Mouse (Mus musculus): Measurements from ENCODE around the gene Gm26620.

The Gm26620 gene

DNA sequence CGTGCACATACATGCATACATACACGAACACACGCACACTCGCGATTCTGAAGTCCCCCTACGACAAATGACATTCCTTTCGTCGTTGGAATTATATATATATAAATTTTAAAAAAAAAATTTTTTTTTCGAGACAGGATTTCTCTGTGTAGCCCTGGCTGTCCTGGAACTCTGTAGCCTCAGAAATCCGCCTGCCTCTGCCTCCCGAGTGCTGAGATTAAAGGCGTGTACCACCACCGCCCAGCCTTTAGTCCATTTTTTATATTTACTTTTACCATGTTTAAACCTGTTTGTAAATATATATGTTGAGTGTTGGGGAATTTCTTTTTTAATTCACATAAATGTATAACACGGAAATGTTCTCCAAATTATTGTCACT is 16.0 kb upstream of the Gm26620 start:
- no peak for DNase-seq (ENCODE audit: low spot score in 2 of 2)

DNA sequence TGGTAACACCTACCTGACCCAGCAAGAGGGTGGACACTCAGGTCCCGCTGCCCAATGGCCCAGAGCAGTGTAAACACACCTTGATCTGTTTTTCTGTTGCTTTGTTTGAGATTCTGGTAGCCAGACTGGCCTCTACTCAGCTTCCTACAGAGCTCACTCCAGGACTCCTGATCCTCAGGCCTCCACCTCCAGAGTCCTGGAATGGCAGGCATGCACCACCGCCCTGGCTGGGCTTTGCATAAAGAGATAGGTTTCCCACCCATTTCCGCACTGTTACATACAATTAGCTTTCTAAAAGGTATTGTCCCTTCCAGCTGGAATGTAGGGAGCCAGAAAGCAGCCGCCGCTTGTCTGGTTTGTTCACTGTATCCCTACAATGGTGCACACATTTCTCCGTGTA is 13.5 kb upstream of the Gm26620 start:
- DNase-seq (ENCODE audit: low spot score in 2 of 2) = no peak

DNA sequence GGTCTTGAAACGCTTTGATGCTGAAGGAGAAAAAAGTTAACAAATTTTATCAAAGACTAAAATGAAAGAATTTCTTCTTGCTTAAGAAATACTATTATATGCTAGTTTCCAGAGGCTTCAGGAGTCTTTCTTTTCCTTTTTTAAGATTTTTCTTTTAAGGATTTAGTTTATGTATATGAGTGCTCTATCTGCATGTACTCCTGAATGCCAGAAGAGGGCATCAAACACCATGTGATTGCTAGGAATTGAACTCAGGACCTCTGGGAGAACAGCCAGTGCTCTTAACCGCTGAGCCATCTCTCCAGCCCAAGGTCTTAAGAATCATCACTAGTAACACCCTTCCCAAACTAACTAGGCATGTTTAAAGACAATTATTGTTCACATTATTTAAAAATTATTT is 12.9 kb upstream of the Gm26620 start:
- no peak for DNase-seq (ENCODE audit: low spot score in 2 of 2)

DNA sequence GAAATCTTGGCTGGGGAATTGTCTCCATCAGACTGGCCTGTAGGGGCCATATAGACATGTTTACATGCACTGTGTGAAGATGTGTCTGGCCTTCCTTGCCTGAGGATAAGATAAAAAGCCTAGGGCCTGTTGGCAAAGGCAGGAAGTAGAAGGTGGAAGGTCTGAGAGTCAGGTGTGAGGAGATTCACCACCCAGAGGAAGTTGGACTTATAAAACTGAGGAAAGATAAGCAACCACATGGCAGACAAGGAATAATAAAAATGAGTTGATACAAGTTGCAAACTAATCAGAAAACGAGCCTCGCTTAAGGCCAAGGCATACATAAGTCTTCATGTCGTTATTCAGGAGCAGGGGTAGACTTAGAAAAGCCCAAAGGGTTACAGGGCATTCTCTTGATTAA is 9.2 kb upstream of the Gm26620 start:
- DNase-seq (ENCODE audit: low spot score in 2 of 2) = no peak

GRCm38 (mm10) chr1:170876906-170877305 is 8.0 kb upstream of the Gm26620 start:
- DNase-seq (ENCODE audit: low spot score in 2 of 2) = no peak

DNA sequence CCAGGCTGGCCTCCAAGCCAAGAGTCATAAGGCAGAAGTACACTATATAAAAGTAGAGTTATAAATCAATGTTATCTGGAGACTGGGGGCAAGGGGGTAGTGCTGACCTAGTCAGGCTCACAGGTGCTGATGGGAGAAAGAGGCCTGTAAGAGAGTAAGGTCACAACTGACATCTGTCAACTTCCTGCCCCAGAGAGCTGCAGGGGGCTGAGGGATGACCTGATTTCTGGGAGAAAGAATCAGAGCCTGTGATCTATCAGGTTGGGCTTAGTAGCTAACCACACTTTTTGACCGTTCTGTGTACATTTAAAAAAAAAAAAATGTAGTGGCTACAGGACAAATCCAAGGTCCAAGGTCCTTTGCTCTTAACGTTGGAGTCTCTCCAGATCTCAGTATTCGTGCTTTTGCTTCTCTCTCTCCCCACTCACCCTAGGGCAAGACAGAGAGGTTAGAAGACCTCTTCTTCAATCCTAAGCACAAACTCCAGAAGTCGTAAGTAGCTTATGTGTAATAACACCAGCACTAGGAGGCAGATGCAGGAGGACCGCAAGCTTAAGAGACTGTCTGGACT is 1.9 kb upstream of the Gm26620 start:
- no peak for DNase-seq (ENCODE audit: low spot score in 2 of 2)

GRCm38 (mm10) chr1:170884390-170884789 is 475 bp upstream of the Gm26620 start:
- DNase-seq (ENCODE audit: low spot score in 2 of 2) = no peak

GRCm38 (mm10) chr1:170886044-170886458 is 1.2 kb downstream of the Gm26620 start:
- DNase-seq (ENCODE audit: low spot score in 2 of 2) = no peak

DNA sequence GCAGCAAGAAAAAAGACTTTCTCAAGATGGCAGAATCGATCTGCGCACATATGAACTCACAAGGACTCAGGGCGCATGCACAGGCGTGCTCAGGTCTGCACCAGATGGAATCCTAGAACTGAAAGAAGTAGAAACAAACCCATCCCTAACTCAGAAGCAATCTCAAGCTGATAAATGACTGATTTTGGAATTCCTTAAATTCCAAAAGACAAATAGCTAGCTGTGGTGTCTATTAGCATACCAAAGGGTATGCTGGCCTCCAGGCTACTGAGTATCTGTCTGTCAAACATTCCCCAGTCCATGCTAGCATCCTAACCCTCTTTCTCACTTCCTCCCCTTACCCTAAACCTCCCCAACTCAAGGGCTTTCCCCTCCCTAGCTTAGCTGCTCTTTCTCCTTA is 4.4 kb downstream of the Gm26620 start:
- no peak for DNase-seq (ENCODE audit: low spot score in 2 of 2)

GRCm38 (mm10) chr1:170891646-170892045 is 6.8 kb downstream of the Gm26620 start:
- DNase-seq (ENCODE audit: low spot score in 2 of 2) = no peak

DNA sequence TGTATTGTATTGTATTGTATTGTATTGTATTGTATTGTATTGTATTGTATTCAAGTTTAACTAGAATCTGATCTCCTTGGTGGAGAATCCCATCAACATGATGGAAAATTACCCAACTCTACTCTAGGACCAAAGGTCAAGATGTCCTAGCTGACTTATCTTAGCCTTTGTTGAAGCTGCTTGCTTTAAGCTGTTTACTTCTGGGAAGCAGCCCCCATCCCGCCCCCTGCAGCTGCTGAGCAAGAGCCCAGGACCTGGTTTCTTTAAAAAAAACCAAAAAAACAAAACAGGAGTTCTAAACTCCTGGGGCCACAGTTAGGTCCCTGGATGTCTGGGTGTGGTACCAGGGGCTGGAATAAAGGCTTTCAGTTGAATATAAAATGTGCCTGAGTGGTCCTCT is 7.4 kb downstream of the Gm26620 start:
- no peak for DNase-seq (ENCODE audit: low spot score in 2 of 2)

DNA sequence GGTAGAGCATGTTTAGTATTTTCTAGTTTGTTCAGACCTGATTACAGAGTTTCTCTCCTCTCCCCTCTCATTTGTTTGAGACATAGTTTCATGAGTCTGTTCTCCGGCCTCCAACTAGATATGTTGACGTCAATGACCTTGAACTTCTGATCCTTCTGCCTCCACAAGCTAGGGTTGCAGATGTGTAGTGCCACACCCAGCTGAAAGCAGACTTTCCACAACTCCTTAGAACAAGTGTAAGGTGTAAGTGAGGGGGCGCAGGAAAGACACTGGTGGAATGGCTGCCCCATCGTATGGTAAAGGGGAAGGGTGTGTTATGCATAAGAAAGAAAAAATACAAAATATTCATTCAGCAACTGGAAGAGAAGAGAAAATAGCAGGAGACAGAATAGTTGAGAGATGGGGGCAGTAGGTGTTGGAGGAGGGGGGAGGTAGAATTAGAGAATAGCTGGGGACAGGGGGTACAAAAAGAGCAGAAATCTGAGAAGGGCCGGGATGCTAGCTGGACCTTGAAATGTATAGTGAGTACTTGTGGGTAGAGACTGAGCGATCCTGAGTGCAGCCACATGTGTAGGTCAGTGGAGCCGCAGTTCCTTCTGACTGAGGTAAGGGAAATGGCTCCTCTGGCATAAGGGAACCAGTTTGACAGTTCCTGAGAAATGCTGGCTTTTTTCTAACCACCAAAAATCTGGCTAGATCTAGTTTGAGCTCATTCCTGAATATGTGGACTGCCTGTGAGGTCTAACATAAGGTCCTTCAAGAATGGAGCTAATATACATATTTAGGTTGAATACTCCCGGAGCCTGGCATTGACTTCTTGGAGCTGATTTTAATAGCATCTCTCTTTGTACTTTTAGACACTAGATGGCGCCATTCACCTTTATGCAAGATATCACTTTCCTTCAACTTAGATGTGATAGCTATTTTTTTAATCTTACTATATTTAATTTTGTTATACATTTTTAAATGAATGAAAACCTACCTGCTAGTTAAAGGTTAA is 10.0 kb downstream of the Gm26620 start:
- no peak for DNase-seq (ENCODE audit: low spot score in 2 of 2)

- DNase-seq (ENCODE audit: low spot score in 2 of 2) = no peak
These were observed 11.9 kb downstream of the Gm26620 start for GRCm38 (mm10) chr1:170896651-170897281.

GRCm38 (mm10) chr1:170898413-170899075 is 13.7 kb downstream of the Gm26620 start:
- DNase-seq (ENCODE audit: low spot score in 2 of 2) = no peak

DNA sequence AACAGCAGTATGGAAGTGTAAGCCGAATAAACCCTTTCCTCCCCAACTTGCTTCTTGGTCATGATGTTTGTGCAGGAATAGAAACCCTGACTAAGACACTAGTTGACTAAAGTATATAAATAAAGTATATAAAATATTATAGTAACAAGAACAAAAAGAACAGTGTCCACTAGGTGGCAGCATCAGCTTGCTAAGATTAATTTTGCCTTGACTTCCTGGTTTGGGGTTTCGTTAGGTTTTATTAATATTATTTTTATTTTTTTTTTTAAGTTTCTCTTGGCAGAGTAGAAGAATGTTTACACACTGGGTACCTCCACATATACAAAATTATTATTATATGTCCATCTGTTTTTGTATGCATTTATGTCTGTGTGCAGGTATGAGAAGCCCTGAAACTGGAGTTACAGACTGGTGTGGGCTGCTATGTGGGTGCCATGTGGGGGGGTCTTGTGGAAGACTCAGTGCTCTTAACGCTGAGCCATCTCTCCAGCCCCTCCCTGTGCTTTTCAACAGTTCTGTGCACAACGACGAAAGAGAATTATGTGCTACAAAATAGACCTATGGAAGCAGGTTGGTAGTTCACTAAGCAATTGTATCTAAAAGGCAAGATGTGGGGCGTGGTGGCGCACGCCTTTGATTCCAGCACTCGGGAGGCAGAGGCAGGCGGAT is 16.1 kb downstream of the Gm26620 start:
- DNase-seq (ENCODE audit: low spot score in 2 of 2) = peak; percentile 50 to 79

DNA sequence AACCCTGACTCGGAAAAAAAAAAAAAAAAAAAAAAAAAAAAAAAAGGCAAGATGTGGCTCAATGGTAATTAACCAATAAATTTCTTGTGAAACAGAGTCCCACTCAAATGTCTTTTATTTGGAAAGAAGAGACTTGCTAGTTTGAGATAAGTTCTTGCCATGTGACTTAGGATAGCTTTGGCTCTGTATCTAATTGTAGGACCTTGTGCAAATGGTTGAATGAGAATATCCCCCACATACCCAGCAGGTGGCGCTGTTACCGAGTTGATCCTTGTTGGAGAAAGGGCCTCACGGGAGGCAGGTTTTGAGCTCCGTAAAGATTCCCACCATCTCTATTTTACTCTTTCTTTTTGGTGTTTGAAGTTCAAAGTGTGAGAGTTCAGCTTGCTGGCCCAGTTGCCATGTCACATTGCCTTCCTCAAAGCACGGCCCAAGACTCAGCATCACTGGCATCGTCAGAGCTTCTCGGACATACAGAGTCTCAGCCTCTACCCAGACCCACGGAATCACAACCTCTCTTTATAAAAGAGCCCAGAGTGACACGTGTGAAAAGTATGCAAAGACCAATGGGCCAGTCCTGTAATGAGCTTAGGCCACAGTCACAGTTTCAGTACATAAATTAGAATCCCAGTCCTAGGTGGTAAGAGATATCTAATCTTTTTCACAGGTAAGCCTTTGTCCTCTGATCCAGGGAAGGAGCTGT is 16.8 kb downstream of the Gm26620 start:
- peak; percentile 86 to 96 for DNase-seq (ENCODE audit: low spot score in 2 of 2)

GRCm38 (mm10) chr1:170903485-170903884 is 18.6 kb downstream of the Gm26620 start:
- DNase-seq (ENCODE audit: low spot score in 2 of 2) = no peak

DNA sequence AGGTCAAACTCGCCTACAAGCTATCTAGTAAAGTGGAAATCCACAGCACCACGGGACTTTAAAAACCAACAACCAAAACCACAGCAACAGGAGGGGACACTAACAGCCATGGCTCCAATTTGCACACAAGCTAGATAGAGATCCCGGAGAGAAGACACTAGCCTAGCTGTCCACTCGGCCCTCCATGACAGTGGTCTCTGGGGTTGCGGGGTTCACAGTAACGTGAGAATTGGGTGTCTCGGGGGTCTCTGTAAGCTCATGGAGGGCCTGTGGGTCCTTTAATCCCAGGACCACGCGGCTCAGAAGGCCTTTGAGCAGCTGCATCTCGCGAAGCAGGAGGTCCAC is 22.2 kb downstream of the Gm26620 start:
- DNase-seq (ENCODE audit: low spot score in 2 of 2) = no peak

DNA sequence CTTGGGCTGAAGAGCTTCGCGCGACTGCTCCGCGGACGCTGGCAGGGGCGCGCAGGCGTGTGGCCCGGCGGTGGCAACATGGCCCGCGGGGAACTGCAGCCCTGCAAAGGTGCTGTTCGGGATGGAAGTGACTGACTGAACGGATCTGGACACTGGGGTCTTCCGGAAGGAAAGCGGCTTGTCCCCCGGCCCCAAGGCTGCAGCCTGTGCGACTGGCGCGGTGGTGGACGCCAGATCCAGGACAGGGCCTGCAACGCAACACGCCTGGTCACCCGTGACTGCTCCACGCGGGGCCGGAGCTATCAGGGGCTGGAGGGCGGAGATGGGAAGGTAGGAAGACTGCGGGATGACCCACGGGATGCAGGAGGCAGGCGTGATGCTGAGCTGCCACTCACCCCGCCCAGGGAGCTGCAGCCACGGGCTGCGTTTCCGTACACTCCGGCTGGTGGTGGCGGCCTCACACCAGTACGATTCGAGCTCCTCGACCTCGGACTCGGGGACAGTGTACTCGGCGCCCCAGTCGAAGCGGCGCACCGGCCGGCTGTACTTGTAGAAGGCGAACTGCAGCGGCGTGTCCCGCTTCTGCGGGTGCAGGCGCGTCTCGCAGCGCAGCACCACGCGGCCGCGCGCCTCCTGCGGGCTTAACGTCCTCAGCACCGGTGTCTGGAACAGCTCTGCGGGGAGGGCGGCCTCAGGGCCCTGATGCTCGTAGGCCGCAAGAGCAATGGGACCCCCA is 22.8 kb downstream of the Gm26620 start:
- peak; percentile 33 to 72 for DNase-seq (ENCODE audit: low spot score in 2 of 2)

- no peak for DNase-seq (ENCODE audit: low spot score in 2 of 2)
These were observed 23.5 kb downstream of the Gm26620 start for GRCm38 (mm10) chr1:170908341-170908740.
